Mouse (Mus musculus) forebrain, postnatal 0 days (tissue): ENCODE data around the gene Arhgef17. TPM values are rescaled to one million over a fixed set of nuclear protein-coding genes. Genes with fewer than 3 reads are reported as not detected.
A peak's percentile ranks its signal among the peaks of the same experiment; 100 is the strongest.

Source experiments
- ATAC-seq: fragments of 200-750 bp; cut with Nextera tagmentation; 2 replicates; pipeline ENCODE4 v1.8.0; 2017; ENCODE audit warnings: mild to moderate bottlenecking, moderate library complexity
- DNase-seq: peaks from one replicate; pipeline ENCODE4 v3.0.0-alpha.2; 2015
- H3K27ac ChIP-seq: fragments of 300-500 bp; sonication (generic); 2 replicates; pipeline ENCODE4 v1.5.1; 2014; ENCODE audit warnings: low read depth, mild to moderate bottlenecking, antibody characterized with exemption, low read length, moderate library complexity, mixed read lengths
- H3K27me3 ChIP-seq: fragments of 300-500 bp; sonication (generic); 2 replicates; pipeline ENCODE4 v1.6.1; 2014; ENCODE audit warnings: mild to moderate bottlenecking, low read length, mixed read lengths; ENCODE audit not compliant: insufficient read depth
- H3K36me3 ChIP-seq: fragments of 300-500 bp; sonication (generic); 2 replicates; pipeline ENCODE4 v1.6.1; 2014; ENCODE audit warnings: mild to moderate bottlenecking, moderate library complexity; ENCODE audit not compliant: insufficient read depth
- H3K4me1 ChIP-seq: fragments of 300-500 bp; sonication (generic); 2 replicates; pipeline ENCODE4 v1.6.1; 2014; ENCODE audit warnings: antibody characterized with exemption; ENCODE audit not compliant: insufficient read depth
- H3K4me2 ChIP-seq: fragments of 300-500 bp; sonication (generic); 2 replicates; pipeline ENCODE4 v1.6.1; 2014; ENCODE audit warnings: low read depth, mild to moderate bottlenecking, moderate library complexity
- H3K4me3 ChIP-seq: fragments of 300-500 bp; sonication (generic); 2 replicates; pipeline ENCODE4 v1.5.1; 2014; ENCODE audit warnings: low read depth, low read length, mixed read lengths
- H3K9ac ChIP-seq: fragments of 300-500 bp; sonication (generic); 2 replicates; pipeline ENCODE4 v1.6.1; 2014; ENCODE audit warnings: mild to moderate bottlenecking
- H3K9me3 ChIP-seq: fragments of 300-500 bp; sonication (generic); 2 replicates; pipeline ENCODE4 v1.6.1; 2016; ENCODE audit warnings: low read length
- CTCF ChIP-seq: sonication (generic); IDR thresholded peaks from 2 replicates; pipeline ENCODE4 v1.5.1; 2016; ENCODE audit warnings: antibody characterized with exemption, control low read depth, low read depth
- WGBS: fragments of 180-500 bp; shearing (Covaris S2); extraction: QIAGEN DNeasy Blood & Tissue Kit; methylation state at CpG from one replicate; pipeline ENCODE4 v1.1.7; 2014; 5-methylcytosine and 5-hydroxymethylcytosine counted together
- polyA plus RNA-seq: library from polyadenylated mRNA; unstranded; fragments of >200 nt; fragmentation: Nextera tagmentation; extraction: Ambion mirVana; gene quantifications from 2 replicates; pipeline ENCODE4 v1.2.1, GENCODE M21; 2015
- total RNA-seq: library from RNA; depleted of rRNA; stranded (reverse); fragments of >200 nt; gene quantifications from 2 replicates; pipeline ENCODE4 v1.2.3, GENCODE M21; 2014

The Arhgef17 gene
- total and polyA plus RNA-seq, 2 experiments from 2014 or later: 12.5 to 52.7 TPM

- Histone ChIP-seq H3K27me3 (no peaks in the 10 kb centered on the region), H3K4me3 (no peak overlapping the region), H3K9me3 (no peaks in the 10 kb centered on the region), H3K36me3 (no peaks in the 10 kb centered on the region), H3K9ac (no peak overlapping the region), H3K4me1 (no peaks in the 10 kb centered on the region), H3K27ac (no peak overlapping the region), H3K4me2 (no peak overlapping the region)
- no peak for DNase-seq
- WGBS: 83% methylated on average over 6 of the region's 6 CpGs
- no peak for ATAC-seq
- no peak for TF ChIP-seq CTCF
Observed at GRCm38 (mm10) chr7:100968376-100968775, 36.5 kb upstream of the Arhgef17 start.

GRCm38 (mm10) chr7:100967850-100968249 lies 35.9 kb upstream of the Arhgef17 start:
- no peaks in the 10 kb centered on the region for H3K4me1 ChIP-seq
- ATAC-seq (no peak), DNase-seq (no peak)
- no peaks in the 10 kb centered on the region for H3K27me3 ChIP-seq
- WGBS: 84% methylated on average over 9 of the region's 9 CpGs
- H3K36me3 ChIP-seq: no peaks in the 10 kb centered on the region
- H3K9ac ChIP-seq: no peak overlapping the region
- no peak overlapping the region for H3K4me2 ChIP-seq
- no peak overlapping the region for H3K27ac ChIP-seq
- no peak overlapping the region for H3K4me3 ChIP-seq
- TF ChIP-seq CTCF: no peak
- H3K9me3 ChIP-seq: no peaks in the 10 kb centered on the region

- Histone ChIP-seq H3K9me3 (no peaks in the 10 kb centered on the region), H3K4me2 (no peak overlapping the region), H3K27ac (no peak overlapping the region), H3K27me3 (no peaks in the 10 kb centered on the region), H3K4me3 (no peak overlapping the region), H3K36me3 (no peaks in the 10 kb centered on the region), H3K4me1 (no peaks in the 10 kb centered on the region), H3K9ac (no peak overlapping the region)
- TF ChIP-seq CTCF: no peak
- WGBS: 74% methylated on average over 7 of the region's 7 CpGs
- ATAC-seq: no peak
- no peak for DNase-seq
Observed at GRCm38 (mm10) chr7:100966014-100966413, 34.1 kb upstream of the Arhgef17 start.

- Histone ChIP-seq H3K4me2 (no peak overlapping the region), H3K27ac (no peak overlapping the region), H3K4me3 (no peak overlapping the region), H3K4me1 (no peaks in the 10 kb centered on the region), H3K9ac (no peak overlapping the region), H3K9me3 (no peaks in the 10 kb centered on the region), H3K36me3 (no peaks in the 10 kb centered on the region), H3K27me3 (no peaks in the 10 kb centered on the region)
- WGBS: 17% methylated on average over 4 of the region's 4 CpGs
- DNase-seq (no peak), ATAC-seq (0 out of 2 replicates have a peak, but pooled peaks have one; percentile 5)
- peak; percentile 75 for TF ChIP-seq CTCF
Observed at GRCm38 (mm10) chr7:100965079-100965478, 33.2 kb upstream of the Arhgef17 start.

GRCm38 (mm10) chr7:100964242-100964641 lies 32.3 kb upstream of the Arhgef17 start:
- DNase-seq: no peak
- Histone ChIP-seq H3K36me3 (no peaks in the 10 kb centered on the region), H3K4me1 (no peaks in the 10 kb centered on the region), H3K27ac (no peak overlapping the region), H3K27me3 (no peaks in the 10 kb centered on the region), H3K4me3 (no peak overlapping the region), H3K4me2 (no peak overlapping the region), H3K9me3 (no peaks in the 10 kb centered on the region), H3K9ac (no peak overlapping the region)
- no peak for ATAC-seq
- WGBS: 71% methylated on average over 6 of the region's 6 CpGs
- TF ChIP-seq CTCF: no peak

- Histone ChIP-seq H3K4me2 (no peak overlapping the region), H3K9me3 (no peaks in the 10 kb centered on the region), H3K4me3 (no peak overlapping the region), H3K27ac (no peak overlapping the region), H3K36me3 (no peaks in the 10 kb centered on the region), H3K27me3 (no peaks in the 10 kb centered on the region), H3K9ac (no peak overlapping the region), H3K4me1 (no peaks in the 10 kb centered on the region)
- no peak for TF ChIP-seq CTCF
- DNase-seq: no peak
- WGBS: 67% methylated on average over 8 of the region's 8 CpGs
- no peak for ATAC-seq
Observed at GRCm38 (mm10) chr7:100963381-100963780, 31.5 kb upstream of the Arhgef17 start.

- H3K36me3 ChIP-seq: no peaks in the 10 kb centered on the region
- ATAC-seq (no peak), DNase-seq (no peak)
- 77% methylated on average over 7 of the region's 7 CpGs for WGBS
- no peak overlapping the region for H3K9ac ChIP-seq
- H3K4me2 ChIP-seq: no peak overlapping the region
- H3K9me3 ChIP-seq: no peaks in the 10 kb centered on the region
- no peaks in the 10 kb centered on the region for H3K27me3 ChIP-seq
- H3K27ac ChIP-seq: no peak overlapping the region
- no peaks in the 10 kb centered on the region for H3K4me1 ChIP-seq
- no peak for TF ChIP-seq CTCF
- no peak overlapping the region for H3K4me3 ChIP-seq
Observed at GRCm38 (mm10) chr7:100961146-100961545, 29.2 kb upstream of the Arhgef17 start.

GRCm38 (mm10) chr7:100960462-100960861 lies 28.6 kb upstream of the Arhgef17 start:
- Histone ChIP-seq H3K4me2 (no peak overlapping the region), H3K36me3 (no peaks in the 10 kb centered on the region), H3K9me3 (no peaks in the 10 kb centered on the region), H3K4me3 (no peak overlapping the region), H3K9ac (no peak overlapping the region), H3K4me1 (no peaks in the 10 kb centered on the region), H3K27me3 (no peaks in the 10 kb centered on the region), H3K27ac (no peak overlapping the region)
- 81% methylated on average over 2 of the region's 2 CpGs for WGBS
- ATAC-seq: no peak
- TF ChIP-seq CTCF: no peak
- no peak for DNase-seq
